Comparison of ENCODE assay signal across 8 mouse cellular contexts in genomic region chr13:5592556-5593061, GRCm38 (mm10).
DNase-seq lines count a peak whose midpoint lies in the region; ATAC-seq and TF ChIP-seq lines count a peak whose summit lies in the region.

No protein-coding gene starts in this region.

- peak; percentile 60; the same call in 1 of the 2 replicates for ATAC-seq in midbrain, embryonic 12.5 days (ENCODE audit: low FRiP score, low read depth)
- ATAC-seq in midbrain, embryonic 16.5 days: no peak
- ATAC-seq in liver, embryonic 16.5 days (ENCODE audit: low read depth): peak; percentile 72
- ATAC-seq in stomach, postnatal 0 days (ENCODE audit: low FRiP score, low TSS enrichment): peak; percentile 65
- ATAC-seq in hindbrain, embryonic 14.5 days (ENCODE audit: low FRiP score): no peak
- no peak for ATAC-seq in midbrain, postnatal 0 days (ENCODE audit: low FRiP score)

- no peaks in the 10 kb centered on the region for H3K4me1 ChIP-seq in midbrain, embryonic 12.5 days
- no peaks in the 10 kb centered on the region for H3K4me1 ChIP-seq in midbrain, embryonic 16.5 days (ENCODE audit: control insufficient read depth, insufficient read depth, low read length)
- H3K4me1 ChIP-seq in heart, embryonic 10.5 days: no peaks in the 10 kb centered on the region
- H3K4me1 ChIP-seq in liver, embryonic 16.5 days (ENCODE audit: control insufficient read depth, low read depth, low read length): no peaks in the 10 kb centered on the region
- no peaks in the 10 kb centered on the region for H3K4me1 ChIP-seq in stomach, postnatal 0 days (replicated peaks; ENCODE audit: control insufficient read depth, insufficient read depth)
- H3K4me1 ChIP-seq in hindbrain, embryonic 14.5 days (replicated peaks; ENCODE audit: control insufficient read depth, insufficient read depth, low read length): no peaks in the 10 kb centered on the region
- no peaks in the 10 kb centered on the region for H3K4me1 ChIP-seq in midbrain, postnatal 0 days (ENCODE audit: insufficient read depth, low read length)

- H3K9ac ChIP-seq in midbrain, embryonic 12.5 days (replicated peaks): no peak overlapping the region
- H3K9ac ChIP-seq in midbrain, embryonic 16.5 days (ENCODE audit: low read depth, low read length): no peak overlapping the region
- H3K9ac ChIP-seq in liver, embryonic 16.5 days (ENCODE audit: low read depth, low read length): no peak overlapping the region
- H3K9ac ChIP-seq in stomach, postnatal 0 days (ENCODE audit: low read length): no peak overlapping the region
- H3K9ac ChIP-seq in hindbrain, embryonic 14.5 days: no peak overlapping the region
- no peak overlapping the region for H3K9ac ChIP-seq in midbrain, postnatal 0 days (replicated peaks; ENCODE audit: low read length, poor library complexity, severe bottlenecking)

- no peaks in the 10 kb centered on the region for H3K36me3 ChIP-seq in midbrain, embryonic 12.5 days
- no peaks in the 10 kb centered on the region for H3K36me3 ChIP-seq in midbrain, embryonic 16.5 days (ENCODE audit: control insufficient read depth, insufficient read depth, low read length)
- no peaks in the 10 kb centered on the region for H3K36me3 ChIP-seq in heart, embryonic 10.5 days
- H3K36me3 ChIP-seq in liver, embryonic 16.5 days (ENCODE audit: control insufficient read depth, insufficient read depth): no peaks in the 10 kb centered on the region
- H3K36me3 ChIP-seq in stomach, postnatal 0 days (ENCODE audit: control insufficient read depth, insufficient read depth, low read length): no peaks in the 10 kb centered on the region
- H3K36me3 ChIP-seq in hindbrain, embryonic 14.5 days (replicated peaks; ENCODE audit: control insufficient read depth, insufficient read depth): no peaks in the 10 kb centered on the region
- no peaks in the 10 kb centered on the region for H3K36me3 ChIP-seq in midbrain, postnatal 0 days (ENCODE audit: insufficient read depth, low read length)

- H3K9me3 ChIP-seq in midbrain, embryonic 12.5 days: no peaks in the 10 kb centered on the region
- H3K9me3 ChIP-seq in midbrain, embryonic 16.5 days (replicated peaks; ENCODE audit: control insufficient read depth, low read length, poor library complexity, severe bottlenecking): no peaks in the 10 kb centered on the region
- no peaks in the 10 kb centered on the region for H3K9me3 ChIP-seq in heart, embryonic 10.5 days
- no peaks in the 10 kb centered on the region for H3K9me3 ChIP-seq in liver, embryonic 16.5 days (replicated peaks; ENCODE audit: control insufficient read depth, low read length)
- H3K9me3 ChIP-seq in stomach, postnatal 0 days (ENCODE audit: control insufficient read depth, low read length): no peaks in the 10 kb centered on the region
- H3K9me3 ChIP-seq in hindbrain, embryonic 14.5 days (ENCODE audit: control insufficient read depth, low read length): no peaks in the 10 kb centered on the region
- no peaks in the 10 kb centered on the region for H3K9me3 ChIP-seq in midbrain, postnatal 0 days (ENCODE audit: low read length)

- no peak for TF ChIP-seq CTCF in stomach, postnatal 0 days (IDR thresholded peaks at IDR 0.05; ENCODE audit: low read depth)
- no peak for TF ChIP-seq CTCF in midbrain, postnatal 0 days (IDR thresholded peaks at IDR 0.05)

- TF ChIP-seq EP300 in stomach, postnatal 0 days (optimal IDR thresholded peaks at IDR 0.05): no peak

- H3K4me3 ChIP-seq in midbrain, embryonic 12.5 days: no peak overlapping the region
- H3K4me3 ChIP-seq in midbrain, embryonic 16.5 days (ENCODE audit: low read depth, low read length): no peak overlapping the region
- no peak overlapping the region for H3K4me3 ChIP-seq in heart, embryonic 10.5 days
- no peak overlapping the region for H3K4me3 ChIP-seq in liver, embryonic 16.5 days (ENCODE audit: low read depth, low read length)
- no peak overlapping the region for H3K4me3 ChIP-seq in stomach, postnatal 0 days (ENCODE audit: low read depth, low read length)
- no peak overlapping the region for H3K4me3 ChIP-seq in hindbrain, embryonic 14.5 days (replicated peaks; ENCODE audit: low read length)
- H3K4me3 ChIP-seq in midbrain, postnatal 0 days (ENCODE audit: low read depth, low read length): no peak overlapping the region

- H3K27ac ChIP-seq in midbrain, embryonic 12.5 days (replicated peaks): no peak overlapping the region
- no peak overlapping the region for H3K27ac ChIP-seq in midbrain, embryonic 16.5 days (ENCODE audit: low read length)
- no peak overlapping the region for H3K27ac ChIP-seq in heart, embryonic 10.5 days
- no peak overlapping the region for H3K27ac ChIP-seq in liver, embryonic 16.5 days (ENCODE audit: low read length)
- no peak overlapping the region for H3K27ac ChIP-seq in stomach, postnatal 0 days (replicated peaks)
- H3K27ac ChIP-seq in hindbrain, embryonic 14.5 days: no peak overlapping the region
- H3K27ac ChIP-seq in midbrain, postnatal 0 days (ENCODE audit: low read depth, low read length): no peak overlapping the region

- peak; percentile 76 for DNase-seq in heart, embryonic 10.5 days (ENCODE audit: low spot score)
- no peak for DNase-seq in stomach, postnatal 0 days (ENCODE audit: low spot score)
- DNase-seq in hindbrain, embryonic 14.5 days (ENCODE audit: low spot score): no peak
- DNase-seq in cerebellum, postnatal 10 days: no peak
- no peak for DNase-seq in midbrain, postnatal 0 days (ENCODE audit: low spot score)

- 64% methylated on average over 3 of the region's 3 CpGs for WGBS in midbrain, embryonic 12.5 days
- WGBS in midbrain, embryonic 16.5 days: 49% methylated on average over 3 of the region's 3 CpGs
- 16% methylated on average over 3 of the region's 3 CpGs for WGBS in heart, embryonic 10.5 days
- WGBS in liver, embryonic 16.5 days (ENCODE audit: insufficient replicate concordance): 9% methylated on average over 3 of the region's 3 CpGs
- WGBS in stomach, postnatal 0 days: 53% methylated on average over 3 of the region's 3 CpGs
- 43% methylated on average over 3 of the region's 3 CpGs for WGBS in hindbrain, embryonic 14.5 days
- 53% methylated on average over 3 of the region's 3 CpGs for WGBS in midbrain, postnatal 0 days

- H3K27me3 ChIP-seq in midbrain, embryonic 12.5 days: no peaks in the 10 kb centered on the region
- no peaks in the 10 kb centered on the region for H3K27me3 ChIP-seq in midbrain, embryonic 16.5 days (ENCODE audit: control insufficient read depth, insufficient read depth, low read depth, low read length)
- no peaks in the 10 kb centered on the region for H3K27me3 ChIP-seq in heart, embryonic 10.5 days (ENCODE audit: insufficient read depth, poor library complexity, severe bottlenecking)
- no peaks in the 10 kb centered on the region for H3K27me3 ChIP-seq in liver, embryonic 16.5 days (ENCODE audit: control insufficient read depth, insufficient read depth, low read depth, low read length)
- H3K27me3 ChIP-seq in stomach, postnatal 0 days (ENCODE audit: control insufficient read depth, insufficient read depth, low read length): no peaks in the 10 kb centered on the region
- H3K27me3 ChIP-seq in hindbrain, embryonic 14.5 days (ENCODE audit: control insufficient read depth, insufficient read depth, low read length): no peaks in the 10 kb centered on the region
- no peaks in the 10 kb centered on the region for H3K27me3 ChIP-seq in midbrain, postnatal 0 days (ENCODE audit: insufficient read depth, low read length)

- H3K4me2 ChIP-seq in midbrain, embryonic 12.5 days (replicated peaks): no peak overlapping the region
- no peak overlapping the region for H3K4me2 ChIP-seq in midbrain, embryonic 16.5 days (ENCODE audit: low read length)
- no peak overlapping the region for H3K4me2 ChIP-seq in liver, embryonic 16.5 days (ENCODE audit: low read depth, low read length)
- H3K4me2 ChIP-seq in stomach, postnatal 0 days (replicated peaks; ENCODE audit: low read depth): no peak overlapping the region
- H3K4me2 ChIP-seq in hindbrain, embryonic 14.5 days (replicated peaks): no peak overlapping the region
- no peak overlapping the region for H3K4me2 ChIP-seq in midbrain, postnatal 0 days (ENCODE audit: low read depth, low read length, poor library complexity, severe bottlenecking)

Comparison
In these comparisons a context has a peak if more than half of its experiments do, and no peak if none do; other contexts are left out.
1. ATAC-seq: peak in midbrain, embryonic 12.5 days (single experiment), liver, embryonic 16.5 days (single experiment) and stomach, postnatal 0 days (single experiment); none in midbrain, embryonic 16.5 days (single experiment), hindbrain, embryonic 14.5 days (single experiment) and midbrain, postnatal 0 days (single experiment).